In the genomic region with DNA sequence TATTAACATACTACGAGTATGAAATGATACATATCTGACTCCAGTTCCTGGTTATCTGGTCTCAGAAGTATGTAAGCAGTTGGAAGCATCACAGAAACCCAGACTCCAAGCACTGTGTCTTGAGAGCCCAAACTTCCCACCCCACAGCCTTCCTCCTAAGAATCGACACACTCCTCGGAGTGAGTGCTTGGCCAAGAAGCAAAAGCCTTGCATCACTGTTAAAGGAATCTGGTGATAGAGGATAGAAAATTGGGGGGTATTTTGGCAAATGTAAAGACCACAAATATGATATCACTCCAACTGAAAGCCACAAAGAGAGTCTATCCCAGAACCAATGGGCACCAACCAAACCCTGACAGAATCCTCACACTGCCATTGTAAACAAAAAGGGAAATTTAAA, we compare ENCODE assay signal across 28 mouse cellular contexts.
A peak's percentile ranks its signal among the peaks of the same experiment; 100 is the strongest.
DNase-seq lines count a peak whose midpoint lies in the region; ATAC-seq and TF ChIP-seq lines count a peak whose summit lies in the region.
"Had no signal": no experiment of that assay in that cellular context is flagged by ENCODE, and none has a peak within 500 bp of the region (broad histone marks: within the 10 kb centered on the region; RNA-seq: fewer than 3 reads in every experiment).

No protein-coding gene starts in this region.

- no peak overlapping the region for H3K4me3 ChIP-seq in embryonic facial prominence, embryonic 14.5 days (ENCODE audit: low read depth, low read length)
- H3K4me3 ChIP-seq in embryonic facial prominence, embryonic 10.5 days: no peak overlapping the region
- no peak overlapping the region for H3K4me3 ChIP-seq in embryonic fibroblast, embryonic 13.5 days (ENCODE audit: insufficient read depth, low read length)
- H3K4me3 ChIP-seq in stomach, embryonic 15.5 days (replicated peaks): no peak overlapping the region
- H3K4me3 ChIP-seq: embryonic facial prominence, embryonic 12.5 days; forebrain, embryonic 10.5 days; forebrain, embryonic 13.5 days; gastrocnemius, adult 2 months; heart, embryonic 13.5 days; hindbrain, embryonic 12.5 days; hindbrain, embryonic 15.5 days had no signal

- no peak for TF ChIP-seq CTCF in embryonic fibroblast, embryonic 13.5 days (IDR thresholded peaks at IDR 0.05; ENCODE audit: borderline replicate concordance, insufficient read depth, low read length)

- peak; percentile 76 for DNase-seq in embryonic facial prominence, embryonic 14.5 days (ENCODE audit: low spot score)
- no peak for DNase-seq in embryonic facial prominence, embryonic 10.5 days (ENCODE audit: low spot score)
- peak; percentile 78 for DNase-seq in 3T3-L1 (ENCODE audit: low read depth, low spot score)
- no peak for DNase-seq in adrenal gland, adult 8-10 months
- no peak for DNase-seq in layer of hippocampus, adult 18-20 months (ENCODE audit: low spot score in 2 of 2)
- DNase-seq in frontal cortex, postnatal 10 days (ENCODE audit: low spot score in 2 of 2): no peak
- DNase-seq: adrenal gland, postnatal 10 days; adrenal gland, postnatal 36 days; B cell, adult 2 months; cerebellum, adult 18-20 months; cerebellum, adult 9-10 months; cerebellum, postnatal 14 days; gastrocnemius, adult 2 months; gastrocnemius, postnatal 14 days; heart, adult 18-20 months; heart, postnatal 14 days; heart, postnatal 4 days had no signal

- H3K27me3 ChIP-seq in embryonic facial prominence, embryonic 14.5 days (replicated peaks; ENCODE audit: control insufficient read depth, insufficient read depth, low read length): no peaks in the 10 kb centered on the region
- no peaks in the 10 kb centered on the region for H3K27me3 ChIP-seq in embryonic facial prominence, embryonic 10.5 days (replicated peaks; ENCODE audit: low read depth, poor library complexity, severe bottlenecking)
- no peaks in the 10 kb centered on the region for H3K27me3 ChIP-seq in stomach, embryonic 15.5 days (replicated peaks)
- H3K27me3 ChIP-seq: embryonic facial prominence, embryonic 12.5 days; forebrain, embryonic 13.5 days; heart, embryonic 13.5 days; hindbrain, embryonic 12.5 days; hindbrain, embryonic 15.5 days had no signal

- no peak overlapping the region for H3K27ac ChIP-seq in embryonic facial prominence, embryonic 14.5 days (replicated peaks; ENCODE audit: low read depth, low read length)
- no peak overlapping the region for H3K27ac ChIP-seq in embryonic facial prominence, embryonic 10.5 days (replicated peaks)
- H3K27ac ChIP-seq in embryonic fibroblast, embryonic 13.5 days (ENCODE audit: insufficient read depth, low read length): peak overlapping the region; percentile 31; the same call in 1 of the 2 replicates
- peak overlapping the region; percentile 17; the same call in 1 of the 2 replicates for H3K27ac ChIP-seq in stomach, embryonic 15.5 days
- H3K27ac ChIP-seq: embryonic facial prominence, embryonic 12.5 days; forebrain, embryonic 10.5 days; forebrain, embryonic 13.5 days; gastrocnemius, adult 2 months; heart, embryonic 13.5 days; hindbrain, embryonic 12.5 days; hindbrain, embryonic 15.5 days had no signal

- TF ChIP-seq POLR2A in embryonic fibroblast, embryonic 13.5 days (IDR thresholded peaks at IDR 0.05; ENCODE audit: low read depth, low read length): no peak

- no peak overlapping the region for H3K4me2 ChIP-seq in embryonic facial prominence, embryonic 14.5 days (ENCODE audit: low read depth, low read length)
- no peak overlapping the region for H3K4me2 ChIP-seq in stomach, embryonic 15.5 days
- H3K4me2 ChIP-seq: embryonic facial prominence, embryonic 12.5 days; forebrain, embryonic 13.5 days; heart, embryonic 13.5 days; hindbrain, embryonic 12.5 days; hindbrain, embryonic 15.5 days had no signal

- no peak for ATAC-seq in embryonic facial prominence, embryonic 14.5 days (ENCODE audit: low read depth)
- ATAC-seq in stomach, embryonic 15.5 days (ENCODE audit: insufficient read depth, low FRiP score, low read depth): no peak
- ATAC-seq: activated CD4-positive, CD25-positive, alpha-beta regulatory T cell, adult 4 months; CD4-positive, CD25-positive, alpha-beta regulatory T cell, adult 4 months; forebrain, embryonic 13.5 days; forebrain, embryonic 16.5 days had no signal

- no peak overlapping the region for H3K9ac ChIP-seq in embryonic facial prominence, embryonic 14.5 days (ENCODE audit: low read depth, low read length)
- H3K9ac ChIP-seq in stomach, embryonic 15.5 days: no peak overlapping the region
- H3K9ac ChIP-seq: embryonic facial prominence, embryonic 12.5 days; forebrain, embryonic 13.5 days; heart, embryonic 13.5 days; hindbrain, embryonic 12.5 days; hindbrain, embryonic 15.5 days had no signal

- H3K9me3 ChIP-seq in embryonic facial prominence, embryonic 14.5 days (ENCODE audit: control insufficient read depth, low read length): no peaks in the 10 kb centered on the region
- H3K9me3 ChIP-seq in embryonic facial prominence, embryonic 10.5 days: no peaks in the 10 kb centered on the region
- no peaks in the 10 kb centered on the region for H3K9me3 ChIP-seq in stomach, embryonic 15.5 days
- H3K9me3 ChIP-seq: embryonic facial prominence, embryonic 12.5 days; forebrain, embryonic 10.5 days; forebrain, embryonic 13.5 days; heart, embryonic 13.5 days; hindbrain, embryonic 12.5 days; hindbrain, embryonic 15.5 days had no signal

- no peaks in the 10 kb centered on the region for H3K36me3 ChIP-seq in embryonic facial prominence, embryonic 14.5 days (ENCODE audit: control insufficient read depth, insufficient read depth, low read length)
- H3K36me3 ChIP-seq in embryonic facial prominence, embryonic 10.5 days (replicated peaks): 0 out of 2 replicates have a peak, but pooled peaks cover 5% of the 10 kb centered on the region
- H3K36me3 ChIP-seq in stomach, embryonic 15.5 days: no peaks in the 10 kb centered on the region
- H3K36me3 ChIP-seq: embryonic facial prominence, embryonic 12.5 days; forebrain, embryonic 10.5 days; heart, embryonic 13.5 days; hindbrain, embryonic 12.5 days; hindbrain, embryonic 15.5 days had no signal

- peaks cover 10% of the 10 kb centered on the region for H3K4me1 ChIP-seq in embryonic facial prominence, embryonic 14.5 days (ENCODE audit: control insufficient read depth, insufficient read depth, low read length)
- H3K4me1 ChIP-seq in embryonic facial prominence, embryonic 10.5 days: peaks cover 47% of the 10 kb centered on the region
- H3K4me1 ChIP-seq in embryonic fibroblast, embryonic 13.5 days (ENCODE audit: control insufficient read depth, insufficient read depth, low read length): peaks cover 6% of the 10 kb centered on the region; the same call in 1 of the 2 replicates
- H3K4me1 ChIP-seq in stomach, embryonic 15.5 days: peaks cover 22% of the 10 kb centered on the region

- 71% methylated on average over 3 of the region's 3 CpGs for WGBS in embryonic facial prominence, embryonic 14.5 days
- 87% methylated on average over 3 of the region's 3 CpGs for WGBS in embryonic facial prominence, embryonic 10.5 days
- 39% methylated on average over 3 of the region's 3 CpGs for WGBS in stomach, embryonic 15.5 days

Comparison
In these comparisons a context has a peak if more than half of its experiments do, and no peak if none do; other contexts are left out.
1. DNase-seq: peak in embryonic facial prominence, embryonic 14.5 days (single experiment) and 3T3-L1 (single experiment); none in embryonic facial prominence, embryonic 10.5 days (single experiment), adrenal gland, adult 8-10 months (single experiment), layer of hippocampus, adult 18-20 months (0 of 2) and frontal cortex, postnatal 10 days (0 of 2).
2. H3K27ac ChIP-seq: peak in embryonic fibroblast, embryonic 13.5 days (single experiment) and stomach, embryonic 15.5 days (single experiment); none in embryonic facial prominence, embryonic 14.5 days (single experiment) and embryonic facial prominence, embryonic 10.5 days (single experiment).